Mouse (Mus musculus) erythroblast, embryonic 14.5 days (primary cell): ENCODE data around the gene Tln1.

ENCODE experiments used
- GATA1 ChIP-seq: IDR thresholded peaks from 2 replicates; pipeline ENCODE4 v1.6.1; 2012; ENCODE audit warnings: low read length, inconsistent platforms, mixed read lengths
- TAL1 ChIP-seq: IDR thresholded peaks from 3 replicates; pipeline ENCODE4 v1.6.1; 2012; ENCODE audit warnings: low read length, inconsistent platforms, mixed read lengths

GRCm38 (mm10) chr4:43559519-43560242 lies 2.8 kb downstream of the Tln1 start:
- TF ChIP-seq GATA1 (no peak), TAL1 (no peak)
